Mouse (Mus musculus): Measurements from ENCODE around the gene Kif1c. TPM values are rescaled to one million over a fixed set of nuclear protein-coding genes. Genes with fewer than 3 reads are reported as not detected.
"Not testable (repeated sequence)": the region's sequence is repeated elsewhere in the genome, so short reads cannot be mapped to it uniquely, and the experiment has no call there.

Gene Kif1c
- polyA plus RNA-seq, 1 experiment from 2014 or later: 1.3 TPM

DNA sequence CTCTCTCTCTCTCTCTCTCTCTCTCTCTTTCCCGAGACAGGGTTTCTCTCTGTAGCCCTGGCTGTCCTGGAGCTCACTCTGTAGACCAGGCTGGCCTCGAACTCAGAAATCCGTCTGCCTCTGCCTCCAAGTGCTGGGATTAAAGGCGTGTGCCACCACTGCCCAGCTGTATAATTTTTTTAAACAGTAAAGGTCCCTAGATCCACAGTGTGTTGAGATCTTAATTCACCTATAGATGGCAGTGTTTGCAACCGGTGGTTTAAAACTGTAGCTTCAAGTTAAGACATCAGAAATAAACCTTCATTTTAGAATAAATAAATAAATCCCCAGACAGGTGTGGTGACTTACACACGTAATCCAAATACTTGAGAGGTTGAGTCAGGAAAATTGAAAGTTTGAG, 77.7 kb downstream of the Kif1c start:
- 36% methylated on average over 6 of the region's 6 CpGs for WGBS
- not testable (repeated sequence) for H3K9ac ChIP-seq (ENCODE audit: low read depth, low read length); H3K27me3 ChIP-seq (replicated peaks; ENCODE audit: control insufficient read depth, insufficient read depth, low read length); H3K4me3 ChIP-seq (ENCODE audit: low read length); H3K36me3 ChIP-seq (ENCODE audit: control insufficient read depth, insufficient read depth, low read length); H3K4me2 ChIP-seq (ENCODE audit: low read length); ATAC-seq; H3K9me3 ChIP-seq (ENCODE audit: control insufficient read depth, low read length); H3K27ac ChIP-seq (ENCODE audit: low read depth, low read length); H3K4me1 ChIP-seq (ENCODE audit: control insufficient read depth, insufficient read depth, low read depth, low read length)

Small RNAs within 50 kb of the gene (microRNA-seq; reads per million reads assigned to microRNA genes)
- gene Gm22760: not detected
- gene Mir6925: not detected

Other genes with a start within 250 kb of the Kif1c start
- gene Med11, start 248.6 kb upstream of the Kif1c start, polyA plus RNA-seq (2015; fragmentation: Nextera tagmentation; extraction: Ambion mirVana): 42.9 and 46.3 TPM in 2 replicates
- 0.86 and 1.3 TPM in 2 replicates for gene Zmynd15, start 241.1 kb upstream of the Kif1c start, polyA plus RNA-seq (2015; fragmentation: Nextera tagmentation; extraction: Ambion mirVana)
- 6.0 and 7.3 TPM in 2 replicates for gene Cxcl16, start 240.6 kb upstream of the Kif1c start, polyA plus RNA-seq (2015; fragmentation: Nextera tagmentation; extraction: Ambion mirVana)
- gene Tm4sf5, start 195.3 kb upstream of the Kif1c start, polyA plus RNA-seq (2015; fragmentation: Nextera tagmentation; extraction: Ambion mirVana): 3.8 and 5.5 TPM in 2 replicates
- gene Vmo1, start 185.9 kb upstream of the Kif1c start, polyA plus RNA-seq (2015; fragmentation: Nextera tagmentation; extraction: Ambion mirVana): 0.34 TPM in 1 of 2 replicates, not detected in the other
- gene Gltpd2, start 181.4 kb upstream of the Kif1c start, polyA plus RNA-seq (2015; fragmentation: Nextera tagmentation; extraction: Ambion mirVana): 0.39 and 0.40 TPM in 2 replicates
- 775 and 820 TPM in 2 replicates for gene Psmb6, start 175.2 kb upstream of the Kif1c start, polyA plus RNA-seq (2015; fragmentation: Nextera tagmentation; extraction: Ambion mirVana)
- not detected in 2 replicates for gene Gm40193, start 167.6 kb upstream of the Kif1c start, polyA plus RNA-seq (2015; fragmentation: Nextera tagmentation; extraction: Ambion mirVana)
- 20.6 and 21.4 TPM in 2 replicates for gene Pld2, start 160.5 kb upstream of the Kif1c start, polyA plus RNA-seq (2015; fragmentation: Nextera tagmentation; extraction: Ambion mirVana)
- gene Mink1, start 137.7 kb upstream of the Kif1c start, polyA plus RNA-seq (2015; fragmentation: Nextera tagmentation; extraction: Ambion mirVana): 14.4 and 19.1 TPM in 2 replicates
- not detected in 2 replicates for gene 4930544D05Rik, start 84.7 kb upstream of the Kif1c start, polyA plus RNA-seq (2015; fragmentation: Nextera tagmentation; extraction: Ambion mirVana)
- not detected in 2 replicates for gene Chrne, start 81.3 kb upstream of the Kif1c start, polyA plus RNA-seq (2015; fragmentation: Nextera tagmentation; extraction: Ambion mirVana)
- gene Gp1ba, start 61.4 kb upstream of the Kif1c start, polyA plus RNA-seq (2015; fragmentation: Nextera tagmentation; extraction: Ambion mirVana): 0.19 and 0.29 TPM in 2 replicates
- gene Rnf167, start 53.3 kb upstream of the Kif1c start, polyA plus RNA-seq (2015; fragmentation: Nextera tagmentation; extraction: Ambion mirVana): 105 and 110 TPM in 2 replicates
- 185 and 191 TPM in 2 replicates for gene Slc25a11, start 53.1 kb upstream of the Kif1c start, polyA plus RNA-seq (2015; fragmentation: Nextera tagmentation; extraction: Ambion mirVana)
- gene Pfn1, start 45.9 kb upstream of the Kif1c start, polyA plus RNA-seq (2015; fragmentation: Nextera tagmentation; extraction: Ambion mirVana): 638 and 764 TPM in 2 replicates
- 6.0 and 16.3 TPM in 2 replicates for gene Eno3, start 43.3 kb upstream of the Kif1c start, polyA plus RNA-seq (2015; fragmentation: Nextera tagmentation; extraction: Ambion mirVana)
- 151 and 161 TPM in 2 replicates for gene Spag7, start 31.1 kb upstream of the Kif1c start, polyA plus RNA-seq (2015; fragmentation: Nextera tagmentation; extraction: Ambion mirVana)
- gene Camta2, start 12.4 kb upstream of the Kif1c start, polyA plus RNA-seq (2015; fragmentation: Nextera tagmentation; extraction: Ambion mirVana): 26.3 and 31.5 TPM in 2 replicates
- 1.2 and 1.4 TPM in 2 replicates for gene Inca1, start 393 bp upstream of the Kif1c start, polyA plus RNA-seq (2015; fragmentation: Nextera tagmentation; extraction: Ambion mirVana)
- gene Zfp3, start 63.7 kb downstream of the Kif1c start, polyA plus RNA-seq (2015; fragmentation: Nextera tagmentation; extraction: Ambion mirVana): 16.4 and 17.1 TPM in 2 replicates
- gene Scimp, start 112.0 kb downstream of the Kif1c start, polyA plus RNA-seq (2015; fragmentation: Nextera tagmentation; extraction: Ambion mirVana): 0.19 TPM in 1 of 2 replicates, not detected in the other
- 77.1 and 88.1 TPM in 2 replicates for gene Rabep1, start 144.2 kb downstream of the Kif1c start, polyA plus RNA-seq (2015; fragmentation: Nextera tagmentation; extraction: Ambion mirVana)